Mouse (Mus musculus) left cerebral cortex, adult 8-10 months (tissue): ENCODE measurements around the gene M1ap. TPM values are rescaled to one million over a fixed set of nuclear protein-coding genes. Genes with fewer than 3 reads are reported as not detected.

Source experiments
- DNase-seq, 2 experiments: peaks; one replicate each; pipeline ENCODE4 v3.0.0; 2022; ENCODE audit warnings: low spot score in 2 of 2
- total RNA-seq, 4 experiments: library from RNA; stranded (reverse); gene quantifications; 2 replicates each; pipeline ENCODE4 v1.2.4; 2022

Gene M1ap
- total RNA-seq, 4 experiments from 2014 or later = 0.33 to 0.57 (median 0.48) TPM; not detected in 1

GRCm38 (mm10) chr6:83006114-83006513, 59.4 kb downstream of the M1ap start:
- DNase-seq = no peak

- no peak for DNase-seq
These were observed 62.0 kb downstream of the M1ap start for GRCm38 (mm10) chr6:83008659-83009058.

DNA sequence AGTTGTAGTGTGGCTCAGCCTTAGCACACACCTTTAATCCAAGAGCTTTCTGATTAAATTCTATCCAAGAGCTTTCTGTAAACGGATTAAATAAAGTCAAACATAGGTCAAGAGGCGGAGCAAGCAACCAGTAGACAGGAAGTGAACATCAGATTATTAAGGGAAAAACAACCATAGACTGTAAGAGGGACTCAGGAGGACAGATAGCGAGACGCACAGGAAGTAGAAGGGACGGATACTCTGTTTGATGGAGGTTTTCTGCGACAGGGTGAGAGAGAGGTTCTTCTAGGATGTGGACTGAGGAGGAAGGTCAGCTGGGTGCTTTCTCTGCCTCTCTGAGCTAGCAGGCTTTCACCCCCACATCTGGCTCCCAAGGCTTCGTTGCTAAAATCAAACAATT, 63.3 kb downstream of the M1ap start:
- no peak for DNase-seq

GRCm38 (mm10) chr6:83011255-83011654, 64.6 kb downstream of the M1ap start:
- no peak for DNase-seq

GRCm38 (mm10) chr6:83011756-83012155, 65.1 kb downstream of the M1ap start:
- no peak for DNase-seq

DNA sequence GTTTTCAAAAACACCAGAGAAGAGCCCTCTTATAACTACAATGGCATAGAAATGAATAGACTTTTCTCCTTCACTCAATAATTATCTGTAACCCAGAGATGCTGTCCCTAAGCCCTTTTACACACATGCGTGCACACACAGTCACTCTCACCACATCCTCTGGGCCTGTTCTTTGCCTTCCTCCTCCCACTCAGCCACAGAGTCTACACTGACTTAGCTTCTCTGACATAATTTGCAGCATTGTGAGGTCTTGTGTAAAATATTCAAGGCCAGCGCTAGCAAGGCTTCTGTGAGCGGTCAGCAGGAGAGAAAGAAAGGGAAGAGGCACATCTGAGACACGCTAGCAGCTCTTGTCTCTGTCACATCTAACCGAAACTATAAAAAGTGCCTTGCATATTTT, 66.7 kb downstream of the M1ap start:
- DNase-seq = no peak

DNA sequence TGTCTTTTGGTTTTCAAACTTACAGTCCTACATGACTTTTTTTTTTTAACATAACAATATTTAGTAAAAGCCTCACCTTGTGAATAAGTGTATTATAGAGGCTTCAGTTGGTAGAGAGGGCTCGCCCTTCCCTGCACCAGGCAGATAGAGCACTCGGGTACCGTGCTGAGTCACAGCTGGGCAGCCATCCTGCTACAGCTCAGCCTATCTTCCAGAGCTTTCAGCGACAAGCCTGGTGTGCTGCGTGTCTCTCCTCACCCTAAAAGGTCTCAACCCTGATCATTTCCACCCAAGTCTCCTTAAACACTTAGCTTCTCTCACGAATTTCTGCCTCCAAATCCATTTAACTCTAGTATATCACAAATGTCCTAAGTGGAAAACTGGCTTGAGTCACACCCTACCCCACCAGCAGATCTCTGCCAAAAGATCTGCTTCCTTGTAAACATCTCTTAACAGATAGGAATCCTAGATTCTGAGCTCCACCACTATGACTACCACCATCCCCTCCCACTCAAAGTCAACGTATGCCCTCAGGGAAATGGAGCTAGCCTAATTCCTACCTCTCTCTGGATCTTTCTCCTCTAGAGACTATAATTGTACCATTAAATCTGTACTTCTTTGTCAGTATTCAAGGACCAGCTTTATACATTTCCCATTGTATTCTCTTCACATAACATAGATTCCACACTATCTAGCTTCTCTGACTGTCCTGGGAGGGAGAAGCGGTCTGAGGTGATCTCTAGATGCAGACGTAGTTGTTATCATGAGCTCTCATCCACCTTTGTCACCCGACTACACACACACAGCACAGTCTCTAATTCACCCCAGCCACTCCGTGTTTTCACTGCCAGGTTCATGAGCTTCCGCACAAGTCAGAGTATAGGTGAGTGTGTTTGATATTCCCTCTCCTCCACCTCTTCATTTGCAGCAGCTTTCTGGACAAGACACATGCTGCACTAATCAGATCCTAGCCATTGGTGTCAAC, 68.1 kb downstream of the M1ap start:
- DNase-seq = no peak

- no peak for DNase-seq
These were observed 69.0 kb downstream of the M1ap start for GRCm38 (mm10) chr6:83015749-83016148.

- no peak for DNase-seq
These were observed 70.5 kb downstream of the M1ap start for GRCm38 (mm10) chr6:83017190-83017589.

- DNase-seq = no peak
These were observed 72.3 kb downstream of the M1ap start for GRCm38 (mm10) chr6:83019044-83019443.

DNA sequence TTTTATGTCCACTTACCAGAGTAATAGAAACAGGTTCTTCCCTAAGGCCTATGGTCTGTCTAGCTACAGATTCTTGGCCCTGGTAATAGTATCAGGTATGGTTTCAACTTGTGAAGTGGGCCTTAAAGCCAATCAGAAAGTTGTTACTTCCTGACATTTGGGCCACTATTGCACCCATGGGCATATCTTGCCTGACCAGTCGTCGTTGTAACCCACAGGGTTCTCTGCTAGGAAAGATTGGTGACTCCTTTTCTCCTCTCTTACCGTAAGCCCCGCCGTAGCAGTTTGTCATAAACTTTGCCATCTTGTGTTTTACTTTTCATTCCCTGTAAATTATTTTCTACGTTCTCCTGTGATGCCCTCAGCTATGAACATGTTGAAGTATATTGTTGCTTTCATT, 73.4 kb downstream of the M1ap start:
- DNase-seq = no peak

- no peak for DNase-seq
These were observed 74.3 kb downstream of the M1ap start for GRCm38 (mm10) chr6:83020836-83021593.

- DNase-seq = no peak
These were observed 76.3 kb downstream of the M1ap start for GRCm38 (mm10) chr6:83023008-83023407.

GRCm38 (mm10) chr6:83023786-83024185, 77.1 kb downstream of the M1ap start:
- DNase-seq = no peak

GRCm38 (mm10) chr6:83024421-83024820, 77.7 kb downstream of the M1ap start:
- no peak for DNase-seq

GRCm38 (mm10) chr6:83025221-83025620, 78.5 kb downstream of the M1ap start:
- DNase-seq = no peak

GRCm38 (mm10) chr6:83027293-83027692, 80.6 kb downstream of the M1ap start:
- DNase-seq = no peak

DNA sequence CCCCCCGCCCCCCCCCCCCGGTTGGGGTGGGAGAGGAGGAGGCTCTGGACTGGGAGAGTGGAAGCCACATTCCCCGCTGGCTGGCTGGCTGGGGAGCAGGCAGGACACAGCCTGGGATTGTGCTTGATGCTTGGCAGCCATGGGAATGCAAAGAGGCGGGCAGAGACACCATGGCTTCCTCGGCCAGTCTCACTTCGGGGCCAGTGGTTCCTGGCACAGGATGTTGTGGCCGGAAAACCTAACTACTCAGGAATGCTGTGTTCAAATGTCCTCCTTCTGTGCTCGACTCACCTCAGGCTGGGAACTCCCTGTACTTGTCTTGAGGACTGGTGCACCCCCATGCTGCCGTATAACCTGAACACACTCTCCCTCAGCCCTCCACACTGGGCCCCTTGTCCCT, 81.0 kb downstream of the M1ap start:
- DNase-seq = no peak

- no peak for DNase-seq
These were observed 83.1 kb downstream of the M1ap start for GRCm38 (mm10) chr6:83029777-83030176.

DNA sequence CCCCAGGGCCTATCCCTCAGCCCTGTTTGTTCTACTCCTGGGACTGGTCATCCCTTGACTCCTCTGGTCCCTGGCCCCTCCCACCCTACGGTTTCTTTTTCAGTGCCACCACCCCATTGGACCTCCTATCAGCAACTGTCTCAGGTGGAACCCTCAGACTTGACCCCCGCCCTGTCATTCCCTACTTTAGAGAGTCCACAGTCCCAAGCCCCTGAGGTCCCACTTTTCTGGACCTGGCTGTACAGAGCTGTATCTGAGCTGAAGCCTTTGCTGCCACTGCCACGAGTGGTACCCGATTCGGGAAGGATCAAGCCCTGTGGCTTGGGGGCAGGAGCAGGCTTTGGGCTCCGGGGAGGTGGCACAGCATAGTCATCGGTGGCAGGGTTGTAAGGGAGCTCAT, 84.4 kb downstream of the M1ap start:
- no peak for DNase-seq

GRCm38 (mm10) chr6:83031921-83032590, 85.4 kb downstream of the M1ap start:
- DNase-seq = no peak

DNA sequence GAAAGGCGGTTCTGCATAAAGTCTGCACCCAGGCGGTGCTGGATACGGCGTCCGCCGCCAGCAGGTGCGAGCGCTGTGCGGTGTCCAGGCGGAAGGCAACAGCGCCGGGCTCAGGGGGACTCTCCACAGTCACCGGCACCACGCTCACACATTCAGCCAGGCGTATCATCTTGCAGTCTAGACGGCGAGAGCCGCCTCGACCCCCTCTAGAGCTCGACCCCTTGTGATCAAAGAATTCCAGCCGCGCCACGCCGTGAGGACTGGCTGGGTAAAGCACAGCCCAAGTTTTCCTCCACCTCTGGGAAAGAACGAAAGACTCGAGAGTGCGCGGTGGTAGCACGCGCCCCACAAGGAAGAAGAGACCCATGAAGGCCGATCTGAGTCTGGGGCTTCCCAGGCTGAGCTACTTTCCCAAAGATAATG, 86.1 kb downstream of the M1ap start:
- no peak for DNase-seq
